Mouse (Mus musculus) neural tube, embryonic 10.5 days (tissue): Measurements from ENCODE around the gene Atxn1.

Experiments
- DNase-seq: peaks from one replicate; pipeline ENCODE4 v3.0.0-alpha.2; 2017; ENCODE audit warnings: low spot score; ENCODE audit errors: extremely low spot score

The Atxn1 gene

GRCm38 (mm10) chr13:45963497-45964330 is 1.1 kb downstream of the Atxn1 start:
- DNase-seq: peak; percentile 80

GRCm38 (mm10) chr13:45962776-45963175 is 2.0 kb downstream of the Atxn1 start:
- DNase-seq: no peak

GRCm38 (mm10) chr13:45961871-45962630 is 2.8 kb downstream of the Atxn1 start:
- peak; percentile 22 for DNase-seq

GRCm38 (mm10) chr13:45960311-45960965 is 4.4 kb downstream of the Atxn1 start:
- no peak for DNase-seq

- no peak for DNase-seq
Measured at GRCm38 (mm10) chr13:45958306-45958705, 6.5 kb downstream of the Atxn1 start.

- no peak for DNase-seq
Measured at GRCm38 (mm10) chr13:45957629-45958028, 7.2 kb downstream of the Atxn1 start.

GRCm38 (mm10) chr13:45956287-45956686 is 8.5 kb downstream of the Atxn1 start:
- DNase-seq: no peak

GRCm38 (mm10) chr13:45955370-45956055 is 9.3 kb downstream of the Atxn1 start:
- no peak for DNase-seq

- DNase-seq: no peak
Measured at GRCm38 (mm10) chr13:45953098-45953497, 11.7 kb downstream of the Atxn1 start.

GRCm38 (mm10) chr13:45951071-45951645 is 13.7 kb downstream of the Atxn1 start:
- DNase-seq: no peak

- DNase-seq: no peak
Measured at GRCm38 (mm10) chr13:45950355-45950861, 14.4 kb downstream of the Atxn1 start.

GRCm38 (mm10) chr13:45946136-45946535 is 18.7 kb downstream of the Atxn1 start:
- DNase-seq: no peak

- DNase-seq: no peak
Measured at GRCm38 (mm10) chr13:45942337-45942736, 22.5 kb downstream of the Atxn1 start.

- no peak for DNase-seq
Measured at GRCm38 (mm10) chr13:45940714-45941113, 24.1 kb downstream of the Atxn1 start.

- no peak for DNase-seq
Measured at GRCm38 (mm10) chr13:45939561-45939960, 25.2 kb downstream of the Atxn1 start.

- no peak for DNase-seq
Measured at GRCm38 (mm10) chr13:45938083-45938482, 26.7 kb downstream of the Atxn1 start.

GRCm38 (mm10) chr13:45936765-45937164 is 28.0 kb downstream of the Atxn1 start:
- DNase-seq: no peak

GRCm38 (mm10) chr13:45935798-45936197 is 29.0 kb downstream of the Atxn1 start:
- DNase-seq: no peak

GRCm38 (mm10) chr13:45934841-45935240 is 30.0 kb downstream of the Atxn1 start:
- no peak for DNase-seq

GRCm38 (mm10) chr13:45934085-45934484 is 30.7 kb downstream of the Atxn1 start:
- DNase-seq: no peak

GRCm38 (mm10) chr13:45932491-45932921 is 32.3 kb downstream of the Atxn1 start:
- DNase-seq: no peak
